Mouse (Mus musculus) bone marrow, adult 2 months (tissue): ENCODE data around the gene Btbd35f25.

Source experiments
- CTCF ChIP-seq: fragments of 200-500 bp; IDR thresholded peaks from 2 replicates; pipeline ENCODE4 v1.5.1; 2011; ENCODE audit warnings: low read length, control low read depth; ENCODE audit not compliant: control insufficient read depth, insufficient read depth
- POLR2A ChIP-seq: fragments of 200-500 bp; IDR thresholded peaks from 2 replicates; pipeline ENCODE4 v1.6.1; 2011; ENCODE audit warnings: low read depth, mild to moderate bottlenecking, control low read depth, low read length, borderline replicate concordance; ENCODE audit not compliant: control insufficient read depth

DNA sequence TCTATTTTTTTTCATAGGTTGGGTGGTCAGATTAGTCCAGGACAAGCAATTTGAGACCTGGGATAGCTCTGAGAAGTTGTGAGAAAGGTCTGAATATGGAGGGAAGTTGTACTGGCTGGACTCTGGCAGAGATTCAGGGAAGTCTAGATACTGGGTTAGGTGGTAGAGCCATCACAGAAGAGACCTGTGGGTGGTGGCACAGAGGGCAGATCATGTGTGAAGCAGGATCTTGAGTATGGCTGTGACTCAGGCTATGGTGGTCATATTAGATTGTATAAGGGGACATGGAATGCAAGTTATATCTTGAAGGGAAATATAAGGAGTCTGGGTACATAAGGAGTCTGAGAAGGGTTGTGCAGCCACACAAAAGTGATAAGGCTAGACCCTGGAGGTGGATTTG is 49.3 kb upstream of the Btbd35f25 start:
- TF ChIP-seq POLR2A = no peak
- TF ChIP-seq CTCF = no peak
